In genomic region chr17:26252539-26253251, GRCm38 (mm10) we compare ENCODE assay signal across 8 mouse cellular contexts. TPM values are rescaled to one million over a fixed set of nuclear protein-coding genes. Genes with fewer than 3 reads are reported as not detected.
A peak's percentile ranks its signal among the peaks of the same experiment; 100 is the strongest.
DNase-seq lines count a peak whose midpoint lies in the region; ATAC-seq lines count a peak whose summit lies in the region.

TSS of gene Luc7l (plus strand) at chr17:26252896.

- H3K4me1 ChIP-seq in hindbrain, embryonic 12.5 days, result peaks cover 14% of the 10 kb centered on the region

- ATAC-seq in hindbrain, embryonic 12.5 days (ENCODE audit: low FRiP score), result peak; percentile 92

- DNase-seq in Muller cell, postnatal 12 days (ENCODE audit: inconsistent ontology term), result peak; percentile 96
- peak; percentile 93 for DNase-seq in cerebellum, adult 9-11 months
- DNase-seq in frontal cortex, postnatal 10 days (ENCODE audit: low spot score in 2 of 2), result peak; percentile 84 to 92
- DNase-seq in layer of hippocampus, postnatal 14 days (ENCODE audit: low spot score in 2 of 2), result peak; percentile 96 to 97
- DNase-seq in lung, postnatal 14 days, result peak; percentile 92
- DNase-seq in retina, adult 2 months (ENCODE audit: low read depth, low spot score), result peak; percentile 88
- peak; percentile 90 to 91 for DNase-seq in thymus, postnatal 36 days

- no peaks in the 10 kb centered on the region for H3K27me3 ChIP-seq in hindbrain, embryonic 12.5 days

- peak within 1 kb of the TSS; percentile 84 for H3K4me2 ChIP-seq in hindbrain, embryonic 12.5 days (replicated peaks)

- peak within 1 kb of the TSS; percentile 98 for H3K4me3 ChIP-seq in hindbrain, embryonic 12.5 days

- peak within 1 kb of the TSS; percentile 97 for H3K27ac ChIP-seq in hindbrain, embryonic 12.5 days

- under 1% methylated on average over 43 of the region's 43 CpGs for WGBS in hindbrain, embryonic 12.5 days

- H3K36me3 ChIP-seq in hindbrain, embryonic 12.5 days, result peaks cover 14% of the 10 kb centered on the region

- no peaks in the 10 kb centered on the region for H3K9me3 ChIP-seq in hindbrain, embryonic 12.5 days (replicated peaks)

- H3K9ac ChIP-seq in hindbrain, embryonic 12.5 days, result peak within 1 kb of the TSS; percentile 93

RNA-seq across cellular contexts. Expression of gene Luc7l, which starts in this region (rescaled TPM):
- 138 and 140 TPM in 2 replicates for polyA plus RNA-seq in hindbrain, embryonic 12.5 days (2016; fragmentation: Nextera tagmentation; extraction: Ambion mirVana)
- 10 to 100 TPM; 84.5 to 90.3 TPM for total RNA-seq in layer of hippocampus, postnatal 14 days (2021)

Comparison
In these comparisons a context has a peak if more than half of its experiments do, and no peak if none do; other contexts are left out.
1. Peak in every context shown above with its lines: DNase-seq, ATAC-seq, H3K4me3 ChIP-seq and H3K27ac ChIP-seq.